Mouse (Mus musculus) T-helper 2 cell (primary cell): Measurements from ENCODE around the gene 4932415D10Rik.

Experiments used
- in situ Hi-C: fragments of 300-600 bp; cut with MboI, MseI; formaldehyde crosslinking; loops from one replicate; pipeline ENCODE4 v1.15.1; 2025; ENCODE audit warnings: high pct_unique_total_duplicates

4932415D10Rik gene

DNA sequence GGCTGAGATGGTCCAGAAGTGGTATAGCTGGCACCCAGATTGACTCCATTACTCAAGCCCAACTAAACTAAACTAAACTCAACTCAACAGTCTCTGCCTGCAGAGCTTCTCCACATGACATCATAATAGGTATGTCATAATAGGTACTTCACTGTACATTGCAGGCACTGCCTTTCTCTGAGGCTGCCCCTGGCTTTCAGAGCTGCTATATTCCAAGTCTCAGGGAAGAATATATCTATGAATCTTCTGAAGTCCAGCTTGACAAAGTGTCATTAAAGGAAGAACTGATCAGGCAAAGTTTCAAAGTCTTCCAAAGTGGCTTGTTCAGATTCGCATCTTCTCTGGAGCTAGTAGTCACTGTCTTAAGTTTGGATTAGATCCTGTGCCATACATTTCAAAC lies at the start of gene 4932415D10Rik:
Gene 4932415D10Rik (minus strand): TSS at position 101 of the 400 bp plus-strand sequence.
- in situ Hi-C loops = no loop called here

DNA sequence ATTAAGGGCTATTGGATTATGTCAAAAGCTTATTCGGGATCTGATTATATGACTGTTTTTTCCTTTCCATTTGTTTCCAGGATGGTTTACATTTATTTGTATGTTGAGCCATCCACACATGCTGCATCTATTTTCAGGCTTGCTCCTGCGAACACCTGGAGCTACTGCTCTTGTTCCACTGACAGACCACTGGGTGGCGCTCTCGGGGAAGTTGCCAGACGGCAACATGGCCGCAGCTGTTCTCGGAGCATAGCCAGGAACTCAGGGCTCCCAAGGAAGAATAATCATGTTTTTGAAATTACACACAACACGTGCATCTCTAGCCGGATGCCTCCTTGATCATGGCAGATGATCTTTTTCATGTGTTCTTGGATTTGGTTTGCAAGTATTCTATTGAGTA lies 45.5 kb upstream of the 4932415D10Rik start:
- in situ Hi-C loops = no loop called here

DNA sequence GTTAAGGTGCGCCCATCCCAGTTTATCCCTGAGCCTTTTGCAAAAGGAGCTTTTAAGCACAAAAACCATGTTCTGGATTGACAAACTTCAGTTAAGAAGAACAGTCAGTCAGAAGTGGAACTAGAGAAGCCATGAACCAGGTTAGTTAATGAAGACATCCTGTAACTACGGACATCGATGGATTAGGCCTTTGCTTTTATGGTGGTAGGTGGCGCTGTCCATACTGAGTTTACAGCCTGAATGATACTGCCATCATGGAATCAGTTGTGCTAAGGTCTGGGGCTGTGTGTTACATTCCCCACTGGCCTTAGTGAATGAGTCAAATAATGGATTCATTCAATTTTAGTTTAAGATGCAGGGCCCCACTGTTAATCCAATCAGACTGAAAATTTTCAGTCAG lies 39.0 kb upstream of the 4932415D10Rik start:
- in situ Hi-C loops = loop anchor here (5.0 kb wide), 1 partner anchor 178 kb away; no protein-coding TSS in a partner anchor

DNA sequence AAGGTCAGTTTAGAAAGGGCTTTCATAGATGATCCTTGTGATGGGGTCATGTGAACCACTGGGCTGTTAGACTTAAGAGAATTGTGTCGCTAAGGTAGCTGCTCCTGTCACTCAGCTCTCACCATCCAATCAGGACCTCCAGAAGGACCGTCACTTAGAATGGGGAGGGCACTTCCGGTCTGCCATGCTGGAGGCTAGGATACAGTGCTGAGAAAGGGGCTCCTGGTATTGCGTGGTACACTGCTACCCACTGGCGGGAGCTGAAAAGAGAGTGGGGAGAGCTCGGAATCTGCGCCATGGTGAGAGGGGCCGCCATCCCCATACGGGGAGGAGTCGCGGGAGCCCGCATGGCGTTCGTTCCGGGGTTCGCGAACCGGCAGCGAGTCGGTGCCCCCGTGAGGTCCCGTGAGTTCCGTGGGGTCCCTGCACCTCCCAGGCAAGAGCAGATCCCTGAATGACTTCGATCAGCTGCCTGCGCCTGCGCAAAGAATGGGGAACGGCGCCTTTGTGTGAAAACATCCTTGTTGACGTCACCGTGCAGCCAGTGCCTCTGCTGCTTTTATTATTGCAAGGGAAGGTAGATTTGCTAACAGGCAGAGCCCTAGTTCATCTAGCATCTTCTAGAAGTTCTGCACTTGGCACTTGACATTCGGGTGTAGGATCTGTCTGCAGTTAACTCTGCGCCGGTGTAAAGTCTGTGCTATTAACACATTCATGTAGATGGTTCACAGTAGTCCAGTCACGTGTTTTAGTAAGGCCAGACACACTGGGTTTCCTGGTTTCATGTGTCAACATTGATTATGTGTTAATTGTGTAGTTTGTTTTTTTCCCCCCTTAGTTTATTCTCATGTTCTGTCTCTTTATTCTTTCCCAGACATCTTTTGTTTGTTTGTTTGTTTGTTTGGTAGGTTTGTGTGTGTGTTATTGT lies 38.0 kb upstream of the 4932415D10Rik start, which contains the start of gene Gm4924:
Gene Gm4924 (plus strand): TSS at position 173 of the 928 bp plus-strand sequence.
- in situ Hi-C loops = loop anchor here (5.0 kb wide), 1 partner anchor 177 kb away; no protein-coding TSS in a partner anchor

DNA sequence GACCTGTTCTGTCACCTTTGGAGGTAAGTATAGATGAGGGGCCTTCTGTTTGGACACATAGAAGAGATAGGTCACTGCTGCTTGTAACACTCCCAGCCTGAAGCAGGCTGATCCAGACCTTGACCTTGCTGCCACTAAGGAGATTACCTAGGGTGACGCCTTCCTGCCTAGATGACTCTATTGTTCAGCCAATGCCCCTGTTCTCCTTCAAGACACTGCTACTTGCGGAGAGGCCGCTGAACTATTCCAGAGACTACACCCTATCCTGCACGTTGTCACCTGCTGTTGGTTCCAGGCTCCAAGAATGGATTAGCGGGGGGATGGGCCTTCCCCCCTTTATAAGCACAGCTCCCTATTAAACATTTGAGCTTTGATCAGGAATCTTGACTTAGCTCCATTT lies 13.4 kb upstream of the 4932415D10Rik start:
- in situ Hi-C loops = no loop called here

DNA sequence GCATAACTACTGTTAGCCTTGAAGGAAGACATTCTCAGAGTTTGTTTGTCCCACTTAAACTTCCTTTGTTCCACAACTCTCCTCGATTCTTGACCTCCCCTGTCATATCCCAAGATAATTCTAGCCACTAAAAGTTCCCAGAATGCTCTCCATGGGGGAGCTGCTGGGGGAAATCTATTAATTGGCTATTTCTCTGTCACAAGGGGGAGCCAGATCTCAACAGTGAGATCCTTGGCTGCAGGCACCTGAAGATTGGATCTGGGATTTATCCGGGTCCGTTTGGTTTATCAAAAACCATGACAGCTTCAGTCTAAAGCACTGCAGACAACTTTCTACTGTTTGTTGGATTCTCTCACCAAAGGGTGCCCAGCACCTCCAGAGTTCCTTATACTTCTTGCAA lies 3.8 kb upstream of the 4932415D10Rik start:
- in situ Hi-C loops = no loop called here

DNA sequence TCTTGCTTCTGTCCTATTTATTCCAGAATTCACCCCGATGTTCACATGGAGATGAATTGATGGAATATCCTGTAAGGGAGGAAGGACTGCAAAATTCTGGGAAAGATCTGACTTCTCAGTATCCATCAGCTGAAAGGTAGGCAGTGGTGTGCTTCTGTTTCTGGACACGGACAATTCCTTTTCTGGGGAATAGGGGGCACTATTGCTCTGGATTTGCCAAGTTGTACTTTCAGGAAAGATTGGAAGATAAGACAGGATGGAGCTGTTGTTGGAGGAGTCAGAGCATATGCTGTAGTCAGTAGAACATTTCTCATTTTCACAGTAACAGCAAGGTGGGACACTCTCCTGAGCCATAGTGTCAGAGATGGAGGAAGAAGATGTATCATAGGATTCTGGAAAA lies 19.9 kb downstream of the 4932415D10Rik start:
- in situ Hi-C loops = loop anchor here (25.0 kb wide), 1 partner anchor 1541 kb away; no protein-coding TSS in a partner anchor

DNA sequence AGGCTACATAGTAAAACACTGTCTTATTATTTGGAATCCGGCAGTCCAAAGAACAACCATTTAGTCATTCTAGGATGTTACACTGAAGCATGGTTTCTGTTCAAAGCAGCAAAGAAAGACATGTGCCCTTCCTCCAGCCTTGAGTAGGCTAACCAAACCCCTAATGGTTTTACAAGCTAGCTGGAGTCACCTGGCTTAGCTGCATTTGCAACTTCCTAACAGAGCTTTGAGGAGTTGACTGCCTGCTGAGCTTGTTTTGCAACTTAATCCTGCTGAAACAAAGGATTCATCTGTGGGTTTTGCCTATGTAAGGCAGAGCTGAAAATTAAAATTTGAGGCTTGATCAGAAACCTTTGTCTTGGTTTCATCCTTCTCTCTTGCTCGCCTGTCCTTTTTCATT lies 59.1 kb downstream of the 4932415D10Rik start:
- in situ Hi-C loops = no loop called here

DNA sequence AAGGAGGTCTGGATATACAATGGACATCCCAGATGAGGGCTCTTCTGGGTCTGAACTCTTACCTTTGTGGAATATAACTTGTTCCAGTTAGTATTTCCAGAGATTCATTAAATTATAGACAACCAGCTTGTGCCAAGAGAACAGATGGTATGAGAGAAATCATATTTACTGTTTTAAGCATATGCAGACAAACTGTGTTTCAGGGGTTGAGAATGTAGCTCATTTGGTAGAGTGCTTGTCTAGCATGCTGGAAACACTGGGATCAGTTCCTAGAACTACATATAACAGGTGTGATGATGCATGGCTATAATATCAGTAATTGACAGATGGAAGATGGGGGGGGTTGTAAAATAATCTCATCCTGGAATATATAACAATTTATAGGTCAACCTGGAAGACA lies 71.4 kb downstream of the 4932415D10Rik start:
- in situ Hi-C loops = no loop called here

DNA sequence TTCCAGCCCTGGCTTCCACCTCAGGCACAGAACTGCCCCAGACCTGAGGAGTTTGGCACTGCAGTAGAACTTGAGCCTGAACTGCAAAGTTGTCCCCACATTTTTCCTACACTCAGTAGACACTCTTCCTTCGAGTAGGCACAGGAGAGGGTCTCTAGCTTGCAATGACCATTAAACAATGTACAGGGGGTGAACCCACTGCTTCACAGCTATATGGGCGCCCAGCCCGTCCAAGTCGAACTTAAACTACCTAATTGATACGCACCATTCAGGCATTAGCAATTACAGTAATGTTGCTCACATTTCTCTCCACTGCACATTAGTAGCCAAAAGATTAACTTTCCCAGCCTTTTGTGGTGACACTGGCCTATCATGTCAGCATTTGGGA lies 75.0 kb downstream of the 4932415D10Rik start:
- in situ Hi-C loops = no loop called here

DNA sequence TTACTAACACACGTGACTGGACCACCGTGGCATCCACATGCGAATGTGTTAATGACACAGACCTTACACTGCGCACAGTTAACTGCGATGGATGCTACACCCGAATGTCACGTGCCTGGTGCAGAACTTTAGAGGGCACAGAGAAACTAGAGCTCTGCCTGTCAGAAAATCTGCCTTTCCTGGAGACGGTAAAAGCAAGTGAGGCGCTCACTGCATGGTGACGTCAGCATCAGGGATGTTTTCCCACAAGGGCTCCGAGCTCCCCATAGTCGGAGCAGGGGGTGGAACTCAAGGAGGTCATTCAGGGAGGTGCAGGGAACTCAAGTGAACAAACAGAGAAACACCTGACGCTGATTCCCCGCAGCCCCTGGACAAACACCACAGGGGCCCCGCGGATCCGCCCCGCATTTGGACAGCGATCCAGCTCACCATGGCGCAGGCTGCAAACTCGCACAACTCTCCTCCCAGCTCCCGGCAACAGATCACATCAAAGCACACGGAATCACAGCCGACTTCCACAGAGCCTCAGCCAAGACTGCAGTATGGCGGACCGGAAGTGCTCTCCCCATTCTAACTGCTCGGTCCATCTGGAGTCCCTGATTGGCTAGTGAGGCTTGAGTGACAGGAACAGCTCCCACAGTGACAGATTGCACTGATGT lies 75.5 kb downstream of the 4932415D10Rik start, which contains the start of gene Zfp938:
Gene Zfp938 (minus strand): TSS at position 539 of the 659 bp plus-strand sequence.
- in situ Hi-C loops = no loop called here
